Mouse (Mus musculus) liver, adult 2 months (tissue): ENCODE data around the gene Grwd1. TPM values are rescaled to one million over a fixed set of nuclear protein-coding genes. Genes with fewer than 3 reads are reported as not detected.
A peak's percentile ranks its signal among the peaks of the same experiment; 100 is the strongest.

Experiments
- DNase-seq: peaks from one replicate; pipeline ENCODE4 v3.0.0-alpha.2; 2011; ENCODE audit warnings: low read depth, low spot score; ENCODE audit errors: extremely low read depth
- H3K27ac ChIP-seq: fragments of 200-500 bp; replicated peaks from 2 replicates; pipeline ENCODE4 v1.5.1; 2012; ENCODE audit warnings: low read depth, mild to moderate bottlenecking, control low read depth, inconsistent platforms, low read length; ENCODE audit not compliant: insufficient read depth
- H3K27me3 ChIP-seq: fragments of 200-500 bp; 2 replicates; pipeline ENCODE4 v1.6.1; 2012; ENCODE audit warnings: mild to moderate bottlenecking, moderate library complexity, low read length, inconsistent platforms; ENCODE audit not compliant: control insufficient read depth, insufficient read depth
- H3K36me3 ChIP-seq: fragments of 200-500 bp; 2 replicates; pipeline ENCODE4 v1.6.1; 2012; ENCODE audit warnings: low read length, inconsistent platforms; ENCODE audit not compliant: control insufficient read depth, insufficient read depth
- H3K4me1 ChIP-seq: fragments of 200-500 bp; 2 replicates; pipeline ENCODE4 v1.6.1; 2011; ENCODE audit warnings: low read length; ENCODE audit not compliant: control insufficient read depth, insufficient read depth
- H3K4me3 ChIP-seq: fragments of 200-500 bp; 2 replicates; pipeline ENCODE4 v1.5.1; 2011; ENCODE audit warnings: low read depth, mild to moderate bottlenecking, control low read depth, low read length, moderate library complexity; ENCODE audit not compliant: insufficient read depth
- H3K79me2 ChIP-seq: fragments of 200-500 bp; 2 replicates; pipeline ENCODE4 v1.6.1; 2012; ENCODE audit warnings: inconsistent platforms, mild to moderate bottlenecking, low read length, moderate library complexity; ENCODE audit not compliant: control insufficient read depth, insufficient read depth
- H3K9ac ChIP-seq: fragments of 200-500 bp; 2 replicates; pipeline ENCODE4 v1.6.1; 2012; ENCODE audit warnings: low read depth, mild to moderate bottlenecking, control low read depth, inconsistent platforms, low read length
- CTCF ChIP-seq: fragments of 200-500 bp; IDR thresholded peaks from 2 replicates; pipeline ENCODE4 v1.5.1; 2011; ENCODE audit warnings: low read depth, low read length, control low read depth
- POLR2A ChIP-seq: fragments of 200-500 bp; IDR thresholded peaks from 2 replicates; pipeline ENCODE4 v1.6.1; 2011; ENCODE audit warnings: low read length, control low read depth; ENCODE audit not compliant: insufficient read depth; ENCODE audit errors: extremely low read depth
- WGBS: fragments of 180-500 bp; shearing (Covaris S2); methylation state at CpG from one replicate; pipeline ENCODE4 v1.1.7; 2018; 5-methylcytosine and 5-hydroxymethylcytosine counted together
- polyA plus RNA-seq: library from polyadenylated mRNA; depleted of rRNA; stranded (reverse); fragments of >200 nt; gene quantifications from 2 replicates; pipeline ENCODE4 v1.2.3, GENCODE M21; 2012
- total RNA-seq: library from RNA; depleted of rRNA; stranded (reverse); fragments of >200 nt; gene quantifications from 2 replicates; pipeline ENCODE4 v1.2.3, GENCODE M21; 2014

Gene Grwd1
- total and polyA plus RNA-seq, 2 experiments, result 5.3 to 11.0 TPM

- H3K36me3 ChIP-seq, result no peaks in the 10 kb centered on the region
- TF ChIP-seq POLR2A (no peak), CTCF (no peak)
- peaks cover 5% of the 10 kb centered on the region; the same call in 1 of the 2 replicates for H3K27me3 ChIP-seq
- H3K27ac ChIP-seq, result no peak overlapping the region
- H3K4me3 ChIP-seq, result no peak overlapping the region
- no peak overlapping the region for H3K9ac ChIP-seq
- WGBS, result 73% methylated on average over 3 of the region's 3 CpGs
- DNase-seq, result no peak
- H3K79me2 ChIP-seq, result no peaks in the 10 kb centered on the region
- peaks cover 6% of the 10 kb centered on the region for H3K4me1 ChIP-seq
Measured at GRCm38 (mm10) chr7:45864435-45864834, 33.7 kb upstream of the Grwd1 start.

GRCm38 (mm10) chr7:45862804-45863203 lies 32.1 kb upstream of the Grwd1 start:
- TF ChIP-seq POLR2A, result no peak
- no peak for TF ChIP-seq CTCF
- Histone ChIP-seq H3K27me3 (peaks cover 1% of the 10 kb centered on the region; the same call in 1 of the 2 replicates), H3K4me3 (no peak overlapping the region)

GRCm38 (mm10) chr7:45859008-45859407 lies 28.3 kb upstream of the Grwd1 start:
- H3K27me3 ChIP-seq, result peaks cover 5% of the 10 kb centered on the region; the same call in 1 of the 2 replicates
- no peak overlapping the region for H3K27ac ChIP-seq
- H3K4me1 ChIP-seq, result no peaks in the 10 kb centered on the region
- TF ChIP-seq CTCF, result no peak
- TF ChIP-seq POLR2A, result no peak
- H3K36me3 ChIP-seq, result no peaks in the 10 kb centered on the region
- H3K4me3 ChIP-seq, result no peak overlapping the region
- H3K9ac ChIP-seq, result no peak overlapping the region
- H3K79me2 ChIP-seq, result no peaks in the 10 kb centered on the region
- 43% methylated on average over 4 of the region's 4 CpGs for WGBS
- DNase-seq, result no peak

More at GRCm38 (mm10) chr7:45862804-45863203, 32.1 kb upstream of the Grwd1 start:
- 89% methylated on average over 7 of the region's 7 CpGs for WGBS
- Histone ChIP-seq H3K27ac (no peak overlapping the region), H3K9ac (no peak overlapping the region), H3K4me1 (peaks cover 6% of the 10 kb centered on the region), H3K36me3 (no peaks in the 10 kb centered on the region), H3K79me2 (no peaks in the 10 kb centered on the region)
- no peak for DNase-seq

- Histone ChIP-seq H3K27ac (no peak overlapping the region), H3K4me3 (peak overlapping the region; percentile 23; the same call in 1 of the 2 replicates), H3K79me2 (no peaks in the 10 kb centered on the region), H3K36me3 (no peaks in the 10 kb centered on the region), H3K4me1 (no peaks in the 10 kb centered on the region), H3K9ac (no peak overlapping the region), H3K27me3 (peaks cover 5% of the 10 kb centered on the region; the same call in 1 of the 2 replicates)
- TF ChIP-seq POLR2A (no peak), CTCF (no peak)
- DNase-seq, result no peak
- WGBS, result 11% methylated on average over 30 of the region's 30 CpGs
Measured at GRCm38 (mm10) chr7:45856950-45857901, 26.5 kb upstream of the Grwd1 start.

GRCm38 (mm10) chr7:45853089-45853488 lies 22.3 kb upstream of the Grwd1 start:
- H3K36me3 ChIP-seq, result no peaks in the 10 kb centered on the region
- H3K79me2 ChIP-seq, result no peaks in the 10 kb centered on the region
- no peaks in the 10 kb centered on the region for H3K4me1 ChIP-seq
- TF ChIP-seq POLR2A (no peak), CTCF (no peak)
- no peak for DNase-seq
- peaks cover 5% of the 10 kb centered on the region; the same call in 1 of the 2 replicates for H3K27me3 ChIP-seq
- no peak overlapping the region for H3K9ac ChIP-seq
- H3K27ac ChIP-seq, result no peak overlapping the region
- WGBS, result 85% methylated on average over 12 of the region's 12 CpGs
- no peak overlapping the region for H3K4me3 ChIP-seq

- Histone ChIP-seq H3K79me2 (no peaks in the 10 kb centered on the region), H3K27ac (no peak overlapping the region), H3K4me3 (no peak overlapping the region), H3K9ac (no peak overlapping the region), H3K4me1 (no peaks in the 10 kb centered on the region), H3K36me3 (no peaks in the 10 kb centered on the region), H3K27me3 (no peaks in the 10 kb centered on the region)
- TF ChIP-seq CTCF (no peak), POLR2A (no peak)
- DNase-seq, result no peak
- 66% methylated on average over 3 of the region's 3 CpGs for WGBS
Measured at GRCm38 (mm10) chr7:45850661-45851060, 19.9 kb upstream of the Grwd1 start.
